Mouse (Mus musculus): Measurements from ENCODE around the gene Wwc2.

Wwc2 gene

DNA sequence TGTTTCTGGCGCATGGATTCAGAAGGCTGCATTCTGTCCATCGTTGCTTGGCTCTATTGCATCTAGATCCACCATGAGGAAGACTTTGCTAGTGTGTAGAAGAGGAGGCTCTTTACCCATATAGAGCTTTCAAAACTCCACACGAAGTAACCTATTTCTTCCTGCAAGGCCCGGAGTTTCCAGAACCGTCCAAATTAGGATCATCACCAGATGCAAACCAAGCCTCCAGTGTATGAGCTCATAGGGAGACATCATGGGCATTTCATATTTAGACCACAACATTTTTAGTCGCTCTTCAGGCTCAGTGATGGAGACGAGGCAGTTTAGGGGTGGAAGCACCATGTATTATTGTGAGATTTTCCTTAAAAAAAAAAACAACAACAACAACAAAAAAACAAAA lies 213.3 kb downstream of the Wwc2 start:
- DNase-seq: no peak
